Mouse (Mus musculus): ENCODE data around the gene Zfp189. TPM values are rescaled to one million over a fixed set of nuclear protein-coding genes. Genes with fewer than 3 reads are reported as not detected.

Zfp189 gene
- total RNA-seq (2023), result 0.82 and 1.0 TPM in 2 replicates

DNA sequence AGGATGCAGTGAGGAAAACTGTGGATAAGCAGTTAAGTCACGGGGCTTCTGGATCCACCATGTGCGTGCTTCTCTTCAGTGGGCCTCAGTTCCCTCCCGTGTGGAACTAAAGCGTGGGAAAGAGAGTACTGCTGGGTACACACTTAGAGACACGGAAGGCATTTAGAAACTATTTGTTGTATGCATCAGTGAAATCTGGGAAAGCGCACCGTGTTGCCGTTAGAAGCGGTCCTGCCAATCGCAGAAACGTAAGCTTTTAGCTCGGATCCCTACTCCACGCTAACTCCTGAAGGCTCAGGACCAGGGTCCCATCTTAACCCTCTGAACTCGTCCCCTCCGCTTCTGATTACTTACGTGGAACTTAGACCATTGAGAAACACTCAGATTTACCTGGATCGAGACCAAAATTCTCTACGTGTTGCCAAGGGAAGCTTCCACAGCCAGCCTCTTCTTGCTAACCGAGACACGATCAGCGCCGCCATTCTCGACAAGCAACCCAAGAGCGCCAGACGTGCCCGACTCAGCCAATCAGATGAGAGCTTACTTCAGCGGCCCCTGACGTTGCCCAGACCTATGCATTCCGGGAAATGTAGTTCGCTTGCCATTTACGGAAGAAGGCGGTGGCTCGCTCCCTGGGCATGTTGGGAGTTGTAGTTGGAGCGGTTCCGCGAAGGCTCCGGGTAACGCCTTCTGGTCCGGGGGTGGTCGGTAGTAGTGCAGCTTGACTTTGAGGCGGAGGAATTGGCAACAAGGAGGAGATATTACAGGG is at the start of gene Zfp189, which contains the start of gene Mrpl50:
Zfp189 (plus strand) TSS at position 605 of the 769 bp plus-strand sequence.
Mrpl50 (minus strand) TSS at position 522 of the 769 bp plus-strand sequence.

DNA sequence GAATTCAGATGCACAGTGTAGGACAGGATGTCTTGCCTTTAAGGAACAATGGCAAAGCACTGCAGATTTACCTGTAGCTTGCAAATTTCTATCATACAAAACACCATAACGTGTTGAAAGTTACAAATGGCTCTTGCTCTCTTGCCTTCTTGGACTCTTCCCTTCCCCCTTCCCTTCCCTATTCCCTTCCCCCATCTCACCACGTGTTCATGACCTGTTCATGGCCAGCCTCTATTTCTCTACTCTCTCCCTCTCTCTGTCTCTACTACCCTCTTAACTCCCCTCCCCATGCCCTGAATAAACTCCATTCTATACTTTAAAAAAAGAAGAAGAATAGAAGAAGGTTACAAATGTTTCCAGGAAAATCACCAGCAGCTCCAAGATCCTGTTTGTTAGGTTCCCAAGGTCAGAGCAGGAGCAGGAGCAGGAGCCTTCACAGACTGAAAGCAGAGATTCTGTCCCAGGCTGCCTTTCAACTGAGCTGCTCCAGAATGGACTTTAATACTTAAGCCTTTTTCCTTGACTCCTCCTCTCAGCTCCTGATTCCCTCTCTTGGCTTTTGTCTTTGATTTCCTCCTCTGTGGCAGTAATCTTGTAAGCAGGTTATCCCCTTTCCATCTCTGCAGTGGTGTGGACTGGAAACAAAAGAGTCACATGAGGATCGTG is 47.4 kb upstream of the Zfp189 start, which contains the start of gene Acnat1:
Acnat1 (minus strand) TSS at position 478 of the 666 bp plus-strand sequence.

GRCm38 (mm10) chr4:49506386-49506785 is 14.6 kb upstream of the Zfp189 start, which contains the start of gene Baat:
Baat (minus strand) TSS chr4:49506557.

DNA sequence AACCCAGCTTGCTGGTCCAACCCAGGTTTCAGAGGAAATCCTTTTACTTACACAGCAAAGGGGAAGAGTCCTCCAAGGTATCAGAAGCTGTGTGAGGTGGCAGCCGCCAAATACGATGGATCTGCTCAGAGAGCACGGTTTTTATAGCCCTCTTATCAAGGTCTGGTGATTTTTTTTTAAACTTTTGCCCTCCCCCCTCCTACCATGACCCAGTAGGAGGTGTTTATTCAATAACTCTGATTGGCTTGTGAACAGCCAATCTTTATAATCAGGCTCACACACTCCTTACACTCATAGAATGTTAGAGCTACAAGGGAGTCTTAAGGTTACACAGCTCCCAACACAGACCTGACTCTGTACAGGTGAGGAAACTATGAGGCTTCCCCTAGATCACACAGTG is 28.4 kb downstream of the Zfp189 start, which contains the start of gene Aldob:
Aldob (minus strand) TSS at position 164 of the 400 bp plus-strand sequence.

Other genes with a start within 250 kb of the Zfp189 start
- not detected in 2 replicates for gene Acnat2, start 113.0 kb upstream of the Zfp189 start, total RNA-seq (2023)
- gene Acnat1, start 47.3 kb upstream of the Zfp189 start, total RNA-seq (2023), result not detected in 2 replicates
- not detected in 2 replicates for gene Baat, start 14.6 kb upstream of the Zfp189 start, total RNA-seq (2023)
- 4.8 and 5.7 TPM in 2 replicates for gene Mrpl50, start 83 bp upstream of the Zfp189 start, total RNA-seq (2023)
- gene Aldob, start 28.4 kb downstream of the Zfp189 start, total RNA-seq (2023), result not detected in 2 replicates
- gene Tmem246, start 76.7 kb downstream of the Zfp189 start, total RNA-seq (2023), result not detected in 2 replicates
- gene Rnf20, start 110.8 kb downstream of the Zfp189 start, total RNA-seq (2023), result 152 and 197 TPM in 2 replicates
- gene Ppp3r2, start 160.8 kb downstream of the Zfp189 start, total RNA-seq (2023), result not detected in 2 replicates

Measured in neutrophil, adult 65 days (primary cell).